Mouse (Mus musculus) cerebellum, adult 2 months (tissue): Measurements from ENCODE around the gene Rpp40.

Source experiments
- CTCF ChIP-seq: fragments of 200-500 bp; IDR thresholded peaks from 2 replicates; pipeline ENCODE4 v1.5.1; 2011; ENCODE audit warnings: low read depth, mild to moderate bottlenecking, control low read depth, low read length, moderate library complexity, borderline replicate concordance; ENCODE audit not compliant: insufficient read depth
- POLR2A ChIP-seq: fragments of 200-500 bp; IDR thresholded peaks from 2 replicates; pipeline ENCODE4 v1.6.1; 2011; ENCODE audit warnings: low read length, control low read depth, borderline replicate concordance; ENCODE audit not compliant: insufficient read depth

DNA sequence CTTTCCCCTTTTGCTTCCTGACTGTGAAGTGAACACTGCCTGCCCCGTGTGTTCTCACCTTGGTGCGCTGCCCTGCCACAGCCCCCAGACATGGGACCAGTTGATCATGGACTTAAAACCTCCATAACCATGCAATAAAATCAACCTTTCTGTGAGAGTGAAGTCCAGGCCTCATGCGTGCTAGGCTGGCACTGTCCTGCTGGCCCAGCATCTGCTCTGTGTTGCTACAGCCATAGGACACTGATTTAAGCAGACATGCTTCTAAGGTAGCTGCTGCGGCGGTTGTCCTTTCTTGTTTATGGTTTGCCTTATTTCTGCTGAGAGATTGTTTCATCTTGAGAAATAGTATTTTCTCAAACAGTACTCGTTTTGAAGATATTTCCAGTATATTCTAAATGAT lies 54.6 kb downstream of the Rpp40 start:
- no peak for TF ChIP-seq POLR2A
- TF ChIP-seq CTCF, result no peak
